Mouse (Mus musculus): ENCODE data around the gene Trmt13. TPM values are rescaled to one million over a fixed set of nuclear protein-coding genes. Genes with fewer than 3 reads are reported as not detected.

Trmt13 gene
- polyA plus RNA-seq, 1 experiment from 2014 or later = 31.1 TPM

DNA sequence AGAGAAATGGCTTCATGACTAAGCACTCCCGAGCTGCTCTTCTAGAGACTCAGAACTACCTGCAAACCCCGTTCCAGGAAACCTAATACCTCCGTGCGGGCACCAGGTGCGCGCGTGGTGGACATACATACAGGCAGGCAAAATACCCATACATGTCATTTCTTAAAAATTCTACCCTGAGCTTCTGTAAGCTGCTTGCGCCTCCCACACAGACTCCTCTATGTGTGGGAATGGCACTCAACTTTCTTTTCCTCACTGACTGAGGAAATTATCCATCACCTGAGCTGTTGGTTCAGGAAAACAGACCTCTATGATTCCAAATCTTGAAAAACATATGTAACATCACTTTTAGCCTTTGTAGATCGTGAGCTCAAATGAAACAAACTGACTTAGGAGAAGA, 36.3 kb upstream of the Trmt13 start:
- no peak for ATAC-seq (ENCODE audit: insufficient number of reproducible peaks, low FRiP score, low TSS enrichment, low read depth)
- H3K27ac ChIP-seq (replicated peaks) = no peak overlapping the region
- H3K9me3 ChIP-seq (replicated peaks) = no peaks in the 10 kb centered on the region
- H3K36me3 ChIP-seq = peaks cover 26% of the 10 kb centered on the region
- 93% methylated on average over 9 of the region's 9 CpGs for WGBS
- H3K4me3 ChIP-seq (replicated peaks) = no peak overlapping the region
- no peaks in the 10 kb centered on the region for H3K27me3 ChIP-seq
- no peak overlapping the region for H3K9ac ChIP-seq
- no peak overlapping the region for H3K4me2 ChIP-seq (replicated peaks)
- no peaks in the 10 kb centered on the region for H3K4me1 ChIP-seq

- ATAC-seq (ENCODE audit: insufficient number of reproducible peaks, low FRiP score, low TSS enrichment, low read depth) = no peak
- WGBS = 92% methylated on average over 7 of the region's 7 CpGs
- Histone ChIP-seq H3K27me3 (no peaks in the 10 kb centered on the region), H3K36me3 (peaks cover 43% of the 10 kb centered on the region), H3K27ac (replicated peaks) (no peak overlapping the region), H3K9me3 (replicated peaks) (no peaks in the 10 kb centered on the region), H3K4me1 (no peaks in the 10 kb centered on the region), H3K9ac (no peak overlapping the region), H3K4me2 (replicated peaks) (no peak overlapping the region), H3K4me3 (replicated peaks) (no peak overlapping the region)
These were observed 34.4 kb upstream of the Trmt13 start for GRCm38 (mm10) chr3:116648805-116649204.

DNA sequence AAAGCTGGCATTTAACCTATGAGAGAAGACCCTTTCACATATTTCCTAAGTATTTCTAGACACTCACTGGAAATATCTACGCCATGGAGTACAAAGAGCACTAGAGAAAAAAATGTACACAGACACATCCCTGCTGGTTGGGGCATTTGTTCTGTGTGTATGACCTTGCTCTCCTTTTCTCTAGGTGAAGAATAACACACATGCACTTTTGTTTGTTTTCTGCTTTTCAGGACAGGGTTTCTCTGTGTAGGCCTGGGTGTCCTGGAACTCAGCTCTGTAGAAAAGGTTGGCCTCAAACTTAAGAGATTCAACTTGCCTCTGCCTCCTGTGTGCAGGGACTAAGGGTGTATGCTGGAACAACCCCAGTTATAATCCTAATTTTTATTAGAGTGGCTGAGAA, 32.0 kb upstream of the Trmt13 start:
- 91% methylated on average over 1 of the region's 1 CpGs for whole genome bisulfite sequencing
- ATAC-seq (ENCODE audit: insufficient number of reproducible peaks, low FRiP score, low TSS enrichment, low read depth) = no peak
- H3K36me3 ChIP-seq = peaks cover 61% of the 10 kb centered on the region

GRCm38 (mm10) chr3:116642373-116642772, 28.0 kb upstream of the Trmt13 start:
- no peak for ATAC-seq (ENCODE audit: insufficient number of reproducible peaks, low FRiP score, low TSS enrichment, low read depth)
- no peaks in the 10 kb centered on the region for H3K9me3 ChIP-seq (replicated peaks)
- H3K36me3 ChIP-seq = peaks cover 89% of the 10 kb centered on the region
- H3K27ac ChIP-seq (replicated peaks) = no peak overlapping the region
- H3K4me1 ChIP-seq = no peaks in the 10 kb centered on the region
- H3K27me3 ChIP-seq = no peaks in the 10 kb centered on the region
- H3K4me3 ChIP-seq (replicated peaks) = no peak overlapping the region
- no peak overlapping the region for H3K4me2 ChIP-seq (replicated peaks)
- no peak overlapping the region for H3K9ac ChIP-seq
- WGBS = 85% methylated on average over 2 of the region's 2 CpGs

More for the DNA sequence above, 32.0 kb upstream of the Trmt13 start:
- Histone ChIP-seq H3K4me2 (replicated peaks) (no peak overlapping the region), H3K27me3 (no peaks in the 10 kb centered on the region), H3K4me1 (no peaks in the 10 kb centered on the region), H3K27ac (replicated peaks) (no peak overlapping the region), H3K4me3 (replicated peaks) (no peak overlapping the region), H3K9me3 (replicated peaks) (no peaks in the 10 kb centered on the region), H3K9ac (no peak overlapping the region)

- Histone ChIP-seq H3K4me2 (replicated peaks) (no peak overlapping the region), H3K36me3 (peaks cover 88% of the 10 kb centered on the region), H3K4me3 (replicated peaks) (no peak overlapping the region), H3K4me1 (no peaks in the 10 kb centered on the region), H3K27me3 (no peaks in the 10 kb centered on the region), H3K27ac (replicated peaks) (no peak overlapping the region), H3K9ac (no peak overlapping the region), H3K9me3 (replicated peaks) (no peaks in the 10 kb centered on the region)
- WGBS = 88% methylated on average over 6 of the region's 6 CpGs
- ATAC-seq (ENCODE audit: insufficient number of reproducible peaks, low FRiP score, low TSS enrichment, low read depth) = no peak
These were observed 27.5 kb upstream of the Trmt13 start for GRCm38 (mm10) chr3:116641811-116642371.

GRCm38 (mm10) chr3:116640024-116640423, 25.6 kb upstream of the Trmt13 start:
- ATAC-seq (ENCODE audit: insufficient number of reproducible peaks, low FRiP score, low TSS enrichment, low read depth) = no peak
- Histone ChIP-seq H3K4me2 (replicated peaks) (no peak overlapping the region), H3K36me3 (peaks cover 88% of the 10 kb centered on the region), H3K9me3 (replicated peaks) (no peaks in the 10 kb centered on the region), H3K4me1 (no peaks in the 10 kb centered on the region), H3K27ac (replicated peaks) (no peak overlapping the region), H3K4me3 (replicated peaks) (no peak overlapping the region), H3K9ac (no peak overlapping the region), H3K27me3 (no peaks in the 10 kb centered on the region)
- WGBS = 82% methylated on average over 1 of the region's 1 CpGs

- Histone ChIP-seq H3K4me1 (no peaks in the 10 kb centered on the region), H3K4me3 (replicated peaks) (no peak overlapping the region), H3K27me3 (no peaks in the 10 kb centered on the region), H3K27ac (replicated peaks) (no peak overlapping the region), H3K9me3 (replicated peaks) (no peaks in the 10 kb centered on the region), H3K36me3 (peaks cover 91% of the 10 kb centered on the region), H3K4me2 (replicated peaks) (no peak overlapping the region), H3K9ac (no peak overlapping the region)
- 91% methylated on average over 7 of the region's 7 CpGs for WGBS
- no peak for ATAC-seq (ENCODE audit: insufficient number of reproducible peaks, low FRiP score, low TSS enrichment, low read depth)
These were observed 24.2 kb upstream of the Trmt13 start for GRCm38 (mm10) chr3:116638572-116638971.

DNA sequence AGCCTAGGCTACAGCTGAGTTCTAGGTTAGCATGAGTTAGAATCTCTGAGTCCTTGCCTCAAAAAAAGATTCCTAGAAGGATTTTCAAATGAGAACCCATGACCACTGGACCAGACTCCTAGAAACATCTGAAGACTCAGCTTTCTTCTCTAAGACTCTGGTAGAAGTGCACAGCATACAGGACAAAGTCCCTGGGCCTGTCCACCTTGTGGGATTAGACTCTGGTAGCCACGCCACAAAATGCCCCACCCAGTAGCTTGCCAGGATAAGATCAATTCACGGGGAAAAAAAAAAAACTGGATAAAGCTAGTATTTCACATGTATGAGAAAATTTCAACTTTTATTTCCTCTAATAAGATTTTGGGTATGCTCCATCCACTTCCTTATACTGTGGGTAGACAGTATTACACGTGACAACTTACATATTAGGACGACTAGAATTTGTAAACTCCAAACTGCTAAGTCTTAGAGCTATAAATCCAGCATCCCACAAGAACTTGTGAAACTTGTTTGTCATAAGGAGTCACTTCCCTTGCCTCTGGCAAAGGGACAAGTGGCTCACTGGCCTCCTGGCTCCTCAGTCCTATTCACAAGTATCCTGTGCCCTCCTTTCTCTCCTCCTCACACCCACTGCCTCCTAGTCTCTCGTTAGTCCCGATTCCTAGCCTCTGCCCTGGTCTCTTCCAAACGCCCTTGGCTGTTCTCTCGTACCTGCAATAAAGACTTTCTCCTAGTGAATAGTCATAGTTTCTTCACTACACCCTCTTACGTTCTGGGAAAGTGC, 23.5 kb upstream of the Trmt13 start:
- Histone ChIP-seq H3K9ac (no peak overlapping the region), H3K4me1 (no peaks in the 10 kb centered on the region), H3K9me3 (replicated peaks) (no peaks in the 10 kb centered on the region), H3K4me2 (replicated peaks) (no peak overlapping the region), H3K27ac (replicated peaks) (no peak overlapping the region), H3K27me3 (no peaks in the 10 kb centered on the region), H3K4me3 (replicated peaks) (no peak overlapping the region), H3K36me3 (peaks cover 90% of the 10 kb centered on the region)
- 78% methylated on average over 9 of the region's 9 CpGs for WGBS
- ATAC-seq (ENCODE audit: insufficient number of reproducible peaks, low FRiP score, low TSS enrichment, low read depth) = no peak

DNA sequence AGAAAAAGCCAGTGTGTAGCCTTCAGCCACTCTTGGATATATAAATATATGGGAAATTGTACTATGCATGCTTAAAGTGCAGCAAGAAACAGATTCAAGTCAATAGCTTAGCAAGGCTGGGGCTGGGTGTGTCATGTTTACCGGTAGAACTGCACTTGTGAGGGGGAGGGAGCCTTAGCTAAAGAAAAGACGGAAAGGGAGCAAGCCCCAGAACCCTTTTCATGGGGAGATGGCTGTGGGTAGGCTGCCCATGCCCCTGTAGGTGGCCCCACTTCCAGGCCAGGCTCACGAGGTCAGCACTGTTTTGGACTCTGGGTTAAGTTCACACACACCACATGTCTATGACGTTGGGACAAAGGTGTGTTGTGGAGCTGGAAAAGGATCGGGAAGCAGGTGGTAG, 21.4 kb upstream of the Trmt13 start:
- H3K9ac ChIP-seq = no peak overlapping the region
- no peak overlapping the region for H3K4me2 ChIP-seq (replicated peaks)
- no peak overlapping the region for H3K27ac ChIP-seq (replicated peaks)
- 60% methylated on average over 5 of the region's 5 CpGs for WGBS
- peaks cover 82% of the 10 kb centered on the region for H3K36me3 ChIP-seq
- H3K4me1 ChIP-seq = no peaks in the 10 kb centered on the region
- ATAC-seq (ENCODE audit: insufficient number of reproducible peaks, low FRiP score, low TSS enrichment, low read depth) = no peak
- no peaks in the 10 kb centered on the region for H3K27me3 ChIP-seq
- H3K9me3 ChIP-seq (replicated peaks) = no peaks in the 10 kb centered on the region
- no peak overlapping the region for H3K4me3 ChIP-seq (replicated peaks)

DNA sequence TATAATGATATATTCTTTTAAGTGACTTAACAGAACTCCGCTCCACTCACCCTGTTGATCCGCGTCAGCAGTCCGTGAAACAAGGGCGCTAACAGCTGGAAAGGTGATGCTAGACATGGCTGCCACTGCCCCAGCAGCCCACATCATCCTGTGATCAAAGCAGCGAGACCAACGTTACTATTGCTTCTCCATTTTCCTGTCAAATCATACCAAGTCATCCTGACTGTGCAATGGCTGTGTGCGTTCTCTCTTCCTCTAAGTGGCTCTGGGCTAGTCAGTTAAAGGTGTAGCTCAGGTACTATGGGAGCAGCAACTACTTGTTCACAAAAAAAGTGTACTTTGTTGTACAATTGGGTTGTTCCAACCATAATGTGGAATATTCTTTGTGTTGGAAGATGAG, 20.5 kb upstream of the Trmt13 start:
- peaks cover 80% of the 10 kb centered on the region for H3K36me3 ChIP-seq
- ATAC-seq (ENCODE audit: insufficient number of reproducible peaks, low FRiP score, low TSS enrichment, low read depth) = no peak
- no peak overlapping the region for H3K4me2 ChIP-seq (replicated peaks)
- WGBS = 90% methylated on average over 8 of the region's 8 CpGs
- no peaks in the 10 kb centered on the region for H3K9me3 ChIP-seq (replicated peaks)
- no peaks in the 10 kb centered on the region for H3K4me1 ChIP-seq
- H3K9ac ChIP-seq = no peak overlapping the region
- no peaks in the 10 kb centered on the region for H3K27me3 ChIP-seq
- H3K27ac ChIP-seq (replicated peaks) = no peak overlapping the region
- no peak overlapping the region for H3K4me3 ChIP-seq (replicated peaks)

DNA sequence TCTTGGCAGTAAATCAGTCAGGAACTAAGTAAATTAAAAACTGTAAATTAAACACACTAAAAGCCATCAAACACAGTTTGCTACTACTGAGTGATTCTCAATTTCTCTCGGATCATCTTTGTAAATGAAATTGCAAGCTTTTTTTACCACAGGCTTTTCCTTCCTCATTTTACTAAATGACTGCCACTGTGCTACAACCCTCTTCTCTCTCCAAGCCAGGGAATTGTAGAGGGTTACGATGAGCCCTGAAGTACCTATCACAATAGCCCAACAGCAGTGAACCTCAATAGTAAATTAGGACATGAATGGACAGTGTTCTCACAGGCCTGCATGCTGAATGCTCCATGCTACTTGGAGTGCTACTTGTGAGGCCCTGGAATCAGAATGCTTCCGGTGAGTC, 19.7 kb upstream of the Trmt13 start:
- WGBS = 89% methylated on average over 3 of the region's 3 CpGs
- Histone ChIP-seq H3K36me3 (peaks cover 73% of the 10 kb centered on the region), H3K4me1 (no peaks in the 10 kb centered on the region), H3K27me3 (no peaks in the 10 kb centered on the region), H3K4me2 (replicated peaks) (no peak overlapping the region), H3K27ac (replicated peaks) (no peak overlapping the region), H3K4me3 (replicated peaks) (no peak overlapping the region), H3K9ac (no peak overlapping the region), H3K9me3 (replicated peaks) (no peaks in the 10 kb centered on the region)
- no peak for ATAC-seq (ENCODE audit: insufficient number of reproducible peaks, low FRiP score, low TSS enrichment, low read depth)

DNA sequence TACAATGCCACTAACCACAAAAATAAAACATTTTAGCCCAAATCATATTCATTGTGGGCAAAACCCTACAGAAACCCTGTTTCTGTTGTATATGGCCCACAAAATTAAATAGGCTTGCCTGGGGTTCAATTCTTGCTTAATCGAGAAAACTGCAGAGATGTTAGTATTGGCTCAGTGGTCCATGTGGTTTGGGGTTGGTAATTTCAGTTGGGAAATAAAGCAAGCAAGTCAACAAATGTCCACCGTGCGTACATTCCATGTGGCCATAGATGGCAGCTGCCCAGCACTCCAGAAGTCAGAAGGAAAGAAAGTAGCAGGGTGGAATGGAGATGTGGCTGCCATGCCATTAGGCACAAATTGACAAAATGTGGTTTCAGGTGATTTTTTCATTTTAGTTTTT, 18.6 kb upstream of the Trmt13 start:
- 77% methylated on average over 3 of the region's 3 CpGs for WGBS
- Histone ChIP-seq H3K36me3 (peaks cover 62% of the 10 kb centered on the region), H3K27me3 (no peaks in the 10 kb centered on the region), H3K4me2 (replicated peaks) (no peak overlapping the region), H3K27ac (replicated peaks) (no peak overlapping the region), H3K4me3 (replicated peaks) (no peak overlapping the region), H3K9ac (no peak overlapping the region), H3K4me1 (no peaks in the 10 kb centered on the region), H3K9me3 (replicated peaks) (no peaks in the 10 kb centered on the region)
- ATAC-seq (ENCODE audit: insufficient number of reproducible peaks, low FRiP score, low TSS enrichment, low read depth) = no peak
